Mouse (Mus musculus): ENCODE measurements around the gene Ccdc7a.

- TF ChIP-seq POLR2A (IDR thresholded peaks at IDR 0.05; ENCODE audit: low read depth, low read length) (no peak), CTCF (IDR thresholded peaks at IDR 0.05; ENCODE audit: extremely low read depth, insufficient read depth, insufficient read length, insufficient replicate concordance) (no peak)
Measured at GRCm38 (mm10) chr8:128684609-128685506, 380.5 kb downstream of the Ccdc7a start.

Data from spleen, adult 2 months (tissue).